10 mouse cellular contexts compared by ENCODE assay signal in the genomic region with DNA sequence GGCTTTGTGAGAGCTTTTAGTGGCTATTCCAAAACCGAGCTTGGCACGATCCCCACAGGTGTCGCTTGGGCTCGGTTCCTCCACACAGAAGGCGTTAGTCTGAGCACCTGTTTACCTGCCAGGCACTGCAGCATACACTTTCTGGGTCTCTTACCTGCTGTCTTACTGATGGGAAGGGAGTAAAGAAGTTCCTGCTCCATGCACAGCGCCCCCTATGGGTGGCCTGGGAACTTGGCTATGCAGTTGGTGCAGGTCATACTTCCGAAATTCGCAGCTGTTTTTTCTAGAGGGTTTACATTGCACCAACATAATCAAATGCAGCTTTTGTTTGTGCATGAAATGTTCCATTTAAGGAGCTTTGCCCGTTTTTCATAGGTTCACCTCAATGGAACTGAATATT. TPM values are rescaled to one million over a fixed set of nuclear protein-coding genes. Genes with fewer than 3 reads are reported as not detected.
A peak's percentile ranks its signal among the peaks of the same experiment; 100 is the strongest.
DNase-seq lines count a peak whose midpoint lies in the region; ATAC-seq and TF ChIP-seq lines count a peak whose summit lies in the region.
"Had no signal": no experiment of that assay in that cellular context is flagged by ENCODE, and none has a peak within 500 bp of the region (broad histone marks: within the 10 kb centered on the region; RNA-seq: fewer than 3 reads in every experiment).

No protein-coding gene starts in this region.

- H3K79me3 ChIP-seq in C2C12 (ENCODE audit: low read depth): peaks cover 6% of the 10 kb centered on the region

- no peaks in the 10 kb centered on the region for H3K27me3 ChIP-seq in intestine, postnatal 0 days (replicated peaks; ENCODE audit: control insufficient read depth, insufficient read depth, low read length)
- H3K27me3 ChIP-seq in intestine, embryonic 15.5 days (replicated peaks): no peaks in the 10 kb centered on the region
- H3K27me3 ChIP-seq in C2C12 (ENCODE audit: control insufficient read depth, insufficient read depth, insufficient read length) (no peaks in the 10 kb centered on the region), MEL (ENCODE audit: control insufficient read depth in 1 of 2, insufficient read depth in 2 of 2, low read length in 2 of 2) (no peaks in the 10 kb centered on the region)
- H3K27me3 ChIP-seq in heart, embryonic 10.5 days (ENCODE audit: insufficient read depth, poor library complexity, severe bottlenecking): no peaks in the 10 kb centered on the region
- H3K27me3 ChIP-seq: megakaryocyte, embryonic 14.5 days had no signal

- peak; percentile 65 for TF ChIP-seq CTCF in intestine, postnatal 0 days (IDR thresholded peaks at IDR 0.05; ENCODE audit: low read depth)
- TF ChIP-seq CTCF in C2C12 (IDR thresholded peaks at IDR 0.05; ENCODE audit: control insufficient read depth, insufficient read depth, insufficient read length) (peak; percentile 15), MEL (IDR thresholded peaks at IDR 0.05 in 2 of 3, conservative IDR thresholded peaks at IDR 0.05 in 1 of 3; ENCODE audit: control insufficient read depth in 1 of 3, insufficient read depth in 1 of 3, low read depth in 2 of 3, low read length in 3 of 3, poor library complexity in 1 of 3, severe bottlenecking in 1 of 3) (peak; percentile 68 to 96 (median 87))

- peak; percentile 49 for DNase-seq in MEL (ENCODE audit: low read depth, low spot score)
- peak; percentile 5 for DNase-seq in lung, postnatal 36 days
- DNase-seq in heart, embryonic 10.5 days (ENCODE audit: low spot score): no peak
- DNase-seq in frontal cortex, adult 2 months (ENCODE audit: extremely low spot score in 1 of 2, low spot score in 1 of 2): no peak
- no peak for DNase-seq in heart, adult 18-20 months

- no peak overlapping the region for H3K9ac ChIP-seq in intestine, postnatal 0 days (ENCODE audit: low read depth, low read length)
- H3K9ac ChIP-seq in intestine, embryonic 15.5 days: no peak overlapping the region
- H3K9ac ChIP-seq in MEL (ENCODE audit: control insufficient read depth, low read depth, low read length, poor library complexity, severe bottlenecking): no peak overlapping the region

- no peak for TF ChIP-seq POLR2A in MEL (IDR thresholded peaks at IDR 0.05; ENCODE audit: control insufficient read depth in 1 of 2, insufficient read depth in 1 of 2, low read depth in 1 of 2, low read length in 2 of 2, poor library complexity in 1 of 2)

- H3K9me3 ChIP-seq in intestine, postnatal 0 days (ENCODE audit: control insufficient read depth): no peaks in the 10 kb centered on the region
- H3K9me3 ChIP-seq in intestine, embryonic 15.5 days: no peaks in the 10 kb centered on the region
- no peaks in the 10 kb centered on the region for H3K9me3 ChIP-seq in MEL (replicated peaks; ENCODE audit: insufficient read depth, low read length)
- H3K9me3 ChIP-seq in heart, embryonic 10.5 days: no peaks in the 10 kb centered on the region
- H3K9me3 ChIP-seq: megakaryocyte, embryonic 14.5 days had no signal

- no peak overlapping the region for H3K4me3 ChIP-seq in intestine, postnatal 0 days (ENCODE audit: low read depth, low read length)
- no peak overlapping the region for H3K4me3 ChIP-seq in intestine, embryonic 15.5 days (replicated peaks)
- H3K4me3 ChIP-seq in C2C12 (ENCODE audit: insufficient read depth, poor library complexity, severe bottlenecking) (no peak overlapping the region), MEL (ENCODE audit: control insufficient read depth in 1 of 2, insufficient read depth in 1 of 2, low read depth in 2 of 2, low read length in 2 of 2) (no peak overlapping the region)
- H3K4me3 ChIP-seq in heart, embryonic 10.5 days: no peak overlapping the region
- H3K4me3 ChIP-seq: megakaryocyte, embryonic 14.5 days had no signal

- H3K27ac ChIP-seq in intestine, postnatal 0 days (ENCODE audit: low read depth, low read length): no peak overlapping the region
- H3K27ac ChIP-seq in intestine, embryonic 15.5 days: no peak overlapping the region
- no peak overlapping the region for H3K27ac ChIP-seq in MEL (ENCODE audit: control insufficient read depth, low read depth, low read length)
- no peak overlapping the region for H3K27ac ChIP-seq in heart, embryonic 10.5 days

- H3ac ChIP-seq in C2C12 (ENCODE audit: control insufficient read depth, insufficient read length, low read depth): no peak overlapping the region

- WGBS in intestine, postnatal 0 days: 57% methylated on average over 9 of the region's 9 CpGs
- WGBS in intestine, embryonic 15.5 days: 53% methylated on average over 9 of the region's 9 CpGs
- WGBS in heart, embryonic 10.5 days: 50% methylated on average over 9 of the region's 9 CpGs

- H3K79me2 ChIP-seq in C2C12 (ENCODE audit: control insufficient read depth, insufficient read depth) (peaks cover 9% of the 10 kb centered on the region), MEL (ENCODE audit: control insufficient read depth, insufficient read depth, low read length, poor library complexity) (peaks cover 10% of the 10 kb centered on the region)

- TF ChIP-seq EP300 in MEL (IDR thresholded peaks at IDR 0.05; ENCODE audit: low read depth in 1 of 2, low read length in 2 of 2): no peak

- H3K4me1 ChIP-seq in intestine, postnatal 0 days (replicated peaks; ENCODE audit: control insufficient read depth, insufficient read depth, low read length): no peaks in the 10 kb centered on the region
- 0 out of 2 replicates have a peak, but pooled peaks cover 6% of the 10 kb centered on the region for H3K4me1 ChIP-seq in intestine, embryonic 15.5 days (replicated peaks)
- H3K4me1 ChIP-seq in MEL (ENCODE audit: control insufficient read depth in 1 of 2, insufficient read depth in 2 of 2, low read length in 2 of 2): peaks cover 0 to 3% of the 10 kb centered on the region in 2 experiments; a peak in 2 of 4 replicates
- peaks cover 5% of the 10 kb centered on the region; the same call in 1 of the 2 replicates for H3K4me1 ChIP-seq in heart, embryonic 10.5 days

- no peak for TF ChIP-seq RAD21 in MEL (IDR thresholded peaks at IDR 0.05; ENCODE audit: low read depth, low read length)

- ATAC-seq in intestine, postnatal 0 days: no peak
- ATAC-seq in intestine, embryonic 15.5 days: no peak
- ATAC-seq: intestine, embryonic 16.5 days had no signal

- H3K36me3 ChIP-seq in intestine, postnatal 0 days (ENCODE audit: control insufficient read depth, insufficient read depth): no peaks in the 10 kb centered on the region
- H3K36me3 ChIP-seq in intestine, embryonic 15.5 days: no peaks in the 10 kb centered on the region
- no peaks in the 10 kb centered on the region for H3K36me3 ChIP-seq in C2C12 (ENCODE audit: control insufficient read depth, insufficient read depth)
- H3K36me3 ChIP-seq in MEL (ENCODE audit: control insufficient read depth in 1 of 2, insufficient read depth in 2 of 2, low read length in 2 of 2): peaks cover 0 to 9% of the 10 kb centered on the region in 2 experiments; a peak in 2 of 4 replicates
- H3K36me3 ChIP-seq in heart, embryonic 10.5 days: no peaks in the 10 kb centered on the region

- no peak overlapping the region for H3K4me2 ChIP-seq in intestine, postnatal 0 days (replicated peaks; ENCODE audit: low read depth)
- H3K4me2 ChIP-seq in intestine, embryonic 15.5 days (replicated peaks): no peak overlapping the region

RNA-seq across cellular contexts. Expression of a gene that starts 2.1 kb away (rescaled TPM):
- polyA plus RNA-seq in intestine, postnatal 0 days (2015; fragmentation: Nextera tagmentation; extraction: Ambion mirVana): not detected in 2 replicates
- polyA plus RNA-seq in intestine, embryonic 15.5 days (2015; fragmentation: Nextera tagmentation; extraction: Ambion mirVana): not detected in 2 replicates
- not detected for polyA plus RNA-seq in C2C12 (2012; fragmentation: generic; extraction: Trizol)
- total RNA-seq in MEL (2012; rRNA removed): not detected in 2 replicates
- polyA plus RNA-seq in MEL (2012; ENCODE audit: insufficient read depth in 1 of 2, insufficient read length in 2 of 2, low read depth in 1 of 2, low replicate concordance in 2 of 2, missing spikeins in 1 of 2): not detected
- 0.14 TPM in 1 of 2 replicates, not detected in the other for polyA plus RNA-seq in heart, embryonic 10.5 days (2016; fragmentation: Nextera tagmentation; extraction: Ambion mirVana)
- polyA plus RNA-seq in frontal cortex, adult 2 months (2012; rRNA removed): 0.13 and 0.26 TPM in 2 replicates
- 10 to 100 TPM; 22.5 to 25.3 TPM for total RNA-seq in heart, adult 18-20 months (2021)
- polyA plus RNA-seq: intestine, embryonic 16.5 days had no signal

RNA-seq across cellular contexts. Expression of a gene that starts 3.9 kb away (rescaled TPM):
- 11.9 and 14.2 TPM in 2 replicates for polyA plus RNA-seq in intestine, postnatal 0 days (2015; fragmentation: Nextera tagmentation; extraction: Ambion mirVana)
- polyA plus RNA-seq in intestine, embryonic 15.5 days (2015; fragmentation: Nextera tagmentation; extraction: Ambion mirVana): 28.0 and 29.0 TPM in 2 replicates
- polyA plus RNA-seq in C2C12 (2012; fragmentation: generic; extraction: Trizol) (7.4 TPM), MEL (2012; ENCODE audit: insufficient read depth in 1 of 2, insufficient read length in 2 of 2, low read depth in 1 of 2, low replicate concordance in 2 of 2, missing spikeins in 1 of 2) (10 to 100 TPM; 14.9 to 61.5 TPM)
- 17.6 TPM in 2 replicates for total RNA-seq in MEL (2012; rRNA removed)
- 22.0 and 24.4 TPM in 2 replicates for polyA plus RNA-seq in heart, embryonic 10.5 days (2016; fragmentation: Nextera tagmentation; extraction: Ambion mirVana)
- 15.5 and 16.9 TPM in 2 replicates for polyA plus RNA-seq in frontal cortex, adult 2 months (2012; rRNA removed)
- total RNA-seq in heart, adult 18-20 months (2021): 10 to 100 TPM; 12.6 to 12.8 TPM

RNA-seq across cellular contexts. Expression of a gene that starts 26.3 kb away (rescaled TPM):
- 10.7 and 11.8 TPM in 2 replicates for polyA plus RNA-seq in intestine, postnatal 0 days (2015; fragmentation: Nextera tagmentation; extraction: Ambion mirVana)
- polyA plus RNA-seq in intestine, embryonic 15.5 days (2015; fragmentation: Nextera tagmentation; extraction: Ambion mirVana): 17.5 and 21.0 TPM in 2 replicates
- 10.9 TPM for polyA plus RNA-seq in C2C12 (2012; fragmentation: generic; extraction: Trizol)
- total RNA-seq in MEL (2012; rRNA removed): 16.8 and 18.0 TPM in 2 replicates
- 10 to 100 TPM in 1 of 2 experiments, not detected in 1; 20.9 TPM for polyA plus RNA-seq in MEL (2012; ENCODE audit: insufficient read depth in 1 of 2, insufficient read length in 2 of 2, low read depth in 1 of 2, low replicate concordance in 2 of 2, missing spikeins in 1 of 2)
- 11.6 and 14.8 TPM in 2 replicates for polyA plus RNA-seq in heart, embryonic 10.5 days (2016; fragmentation: Nextera tagmentation; extraction: Ambion mirVana)
- polyA plus RNA-seq in frontal cortex, adult 2 months (2012; rRNA removed): 10.6 and 11.9 TPM in 2 replicates
- total RNA-seq in heart, adult 18-20 months (2021): 1 to 10 TPM; 6.9 to 7.4 TPM

RNA-seq across cellular contexts. Expression of a gene that starts 26.4 kb away (rescaled TPM):
- polyA plus RNA-seq in intestine, postnatal 0 days (2015; fragmentation: Nextera tagmentation; extraction: Ambion mirVana): 4.9 and 5.1 TPM in 2 replicates
- 11.4 and 11.5 TPM in 2 replicates for polyA plus RNA-seq in intestine, embryonic 15.5 days (2015; fragmentation: Nextera tagmentation; extraction: Ambion mirVana)
- polyA plus RNA-seq in C2C12 (2012; fragmentation: generic; extraction: Trizol): 5.8 TPM
- total RNA-seq in MEL (2012; rRNA removed): 17.5 and 19.3 TPM in 2 replicates
- polyA plus RNA-seq in MEL (2012; ENCODE audit: insufficient read depth in 1 of 2, insufficient read length in 2 of 2, low read depth in 1 of 2, low replicate concordance in 2 of 2, missing spikeins in 1 of 2): 10 to 100 TPM in 1 of 2 experiments, not detected in 1; 15.4 TPM
- 8.6 and 11.1 TPM in 2 replicates for polyA plus RNA-seq in heart, embryonic 10.5 days (2016; fragmentation: Nextera tagmentation; extraction: Ambion mirVana)
- polyA plus RNA-seq in frontal cortex, adult 2 months (2012; rRNA removed): 23.1 and 25.6 TPM in 2 replicates
- 10 to 100 TPM; 12.1 to 12.6 TPM for total RNA-seq in heart, adult 18-20 months (2021)

RNA-seq across cellular contexts. Expression of a gene that starts 58.7 kb away (rescaled TPM):
- polyA plus RNA-seq in intestine, postnatal 0 days (2015; fragmentation: Nextera tagmentation; extraction: Ambion mirVana): 6.8 and 7.4 TPM in 2 replicates
- 16.2 and 19.8 TPM in 2 replicates for polyA plus RNA-seq in intestine, embryonic 15.5 days (2015; fragmentation: Nextera tagmentation; extraction: Ambion mirVana)
- polyA plus RNA-seq in C2C12 (2012; fragmentation: generic; extraction: Trizol): 10.8 TPM
- 8.1 and 8.9 TPM in 2 replicates for total RNA-seq in MEL (2012; rRNA removed)
- polyA plus RNA-seq in MEL (2012; ENCODE audit: insufficient read depth in 1 of 2, insufficient read length in 2 of 2, low read depth in 1 of 2, low replicate concordance in 2 of 2, missing spikeins in 1 of 2): 10 to 100 TPM; 11.0 to 51.2 TPM
- polyA plus RNA-seq in heart, embryonic 10.5 days (2016; fragmentation: Nextera tagmentation; extraction: Ambion mirVana): 21.1 and 22.3 TPM in 2 replicates
- 15.4 and 16.8 TPM in 2 replicates for polyA plus RNA-seq in frontal cortex, adult 2 months (2012; rRNA removed)
- 10 to 100 TPM; 22.4 to 28.3 TPM for total RNA-seq in heart, adult 18-20 months (2021)

Comparison
In these comparisons a context has a peak if more than half of its experiments do, and no peak if none do; other contexts are left out.
1. CTCF ChIP-seq: peak in every context shown above with its lines; median percentile 87 in MEL; 65 in intestine, postnatal 0 days; 15 in C2C12.
2. DNase-seq: peak in MEL (single experiment) and lung, postnatal 36 days (single experiment); none in heart, embryonic 10.5 days (single experiment), frontal cortex, adult 2 months (0 of 2) and heart, adult 18-20 months (0 of 2).